Mouse (Mus musculus): ENCODE results near the gene Apol9b. TPM values are rescaled to one million over a fixed set of nuclear protein-coding genes. Genes with fewer than 3 reads are reported as not detected.

Gene Apol9b
- total RNA-seq, 2 experiments from 2014 or later, result not detected

DNA sequence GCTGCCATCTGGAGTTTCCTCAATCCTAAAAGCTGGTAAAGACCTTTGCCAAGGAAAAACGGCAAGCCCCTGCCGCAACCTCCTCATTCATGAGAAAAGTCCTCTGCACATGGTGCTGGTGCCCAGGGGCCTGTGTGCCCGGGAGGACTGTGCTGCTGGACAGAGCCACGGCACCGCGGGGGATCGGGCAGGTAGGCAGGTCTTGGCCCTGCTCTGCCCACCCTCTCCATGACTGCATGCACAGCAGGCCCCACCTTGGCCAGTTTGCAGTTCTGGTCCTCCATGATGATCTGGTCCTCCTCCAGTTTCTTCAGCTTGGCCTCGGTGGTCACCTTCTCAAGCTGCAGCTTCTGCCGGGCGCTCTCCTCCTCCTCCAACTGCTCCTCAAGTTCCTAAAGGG lies 45.5 kb downstream of the Apol9b start:
- DNase-seq (ENCODE audit: low spot score in 2 of 2), result no peak

DNA sequence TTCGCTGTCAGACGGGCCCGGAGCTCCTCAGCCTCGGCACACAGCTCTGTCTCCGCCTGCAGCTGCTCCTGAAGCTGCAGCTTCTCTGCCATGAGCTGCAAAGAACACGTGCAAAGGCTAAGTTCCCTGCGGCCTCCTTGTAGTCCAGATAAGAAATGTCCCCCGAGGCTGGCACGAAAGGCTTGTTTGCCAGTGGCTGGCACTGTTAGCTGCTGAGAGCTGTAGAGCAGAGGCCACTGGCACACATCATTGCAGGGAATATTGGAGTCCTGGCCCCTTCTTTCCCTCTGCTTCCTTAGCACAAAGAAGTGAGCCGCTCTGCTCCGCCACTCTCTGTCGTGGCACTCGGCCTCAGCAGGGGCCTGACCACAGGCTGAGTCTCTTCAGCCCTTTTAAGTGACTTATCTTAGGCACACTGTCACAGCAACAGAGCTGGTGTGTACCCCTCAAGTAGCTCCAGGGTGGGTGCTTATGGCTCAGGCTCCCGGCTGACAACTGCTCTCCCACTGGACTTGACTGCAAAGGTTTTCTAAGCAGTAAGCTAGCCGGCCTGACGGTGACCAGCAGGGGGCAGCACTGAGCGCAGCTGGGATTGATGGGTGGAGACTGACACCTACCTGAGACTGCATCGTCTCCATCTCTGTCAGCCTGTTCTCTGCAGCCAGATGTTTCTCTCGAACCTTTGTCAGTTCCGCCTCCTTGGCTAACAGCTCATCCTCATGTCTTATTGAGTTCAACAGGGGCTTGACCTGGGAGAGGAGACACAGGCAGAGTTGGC lies 46.5 kb downstream of the Apol9b start:
- DNase-seq (ENCODE audit: low spot score in 2 of 2), result peak; percentile 86

DNA sequence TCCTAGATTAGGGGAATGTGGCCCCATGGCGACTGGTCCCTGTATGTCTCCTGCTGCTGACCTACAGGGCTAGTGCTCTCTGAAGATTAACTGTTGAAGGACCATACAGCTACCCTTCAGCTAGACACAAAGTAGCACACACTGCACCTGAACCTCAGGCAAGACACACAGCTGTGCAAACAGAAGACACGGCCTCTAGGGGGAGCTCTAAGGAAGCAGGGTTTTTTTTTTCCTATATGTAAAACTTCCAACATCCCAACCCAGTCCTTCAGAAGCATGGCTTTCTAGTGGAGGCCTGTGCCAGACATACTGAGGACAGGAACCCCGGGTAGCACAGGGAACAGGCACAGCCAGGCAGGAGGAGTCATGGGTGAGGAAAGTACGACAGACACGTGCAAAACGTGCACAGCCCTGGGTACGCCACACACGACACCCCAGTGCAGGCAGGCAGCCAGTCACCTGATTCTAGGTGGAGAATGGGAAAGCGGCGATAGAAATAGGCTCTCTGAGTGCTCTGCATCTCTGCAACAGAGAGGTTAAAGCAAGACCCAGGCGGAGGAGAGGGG lies 53.7 kb downstream of the Apol9b start:
- DNase-seq (ENCODE audit: low spot score in 2 of 2), result no peak

DNA sequence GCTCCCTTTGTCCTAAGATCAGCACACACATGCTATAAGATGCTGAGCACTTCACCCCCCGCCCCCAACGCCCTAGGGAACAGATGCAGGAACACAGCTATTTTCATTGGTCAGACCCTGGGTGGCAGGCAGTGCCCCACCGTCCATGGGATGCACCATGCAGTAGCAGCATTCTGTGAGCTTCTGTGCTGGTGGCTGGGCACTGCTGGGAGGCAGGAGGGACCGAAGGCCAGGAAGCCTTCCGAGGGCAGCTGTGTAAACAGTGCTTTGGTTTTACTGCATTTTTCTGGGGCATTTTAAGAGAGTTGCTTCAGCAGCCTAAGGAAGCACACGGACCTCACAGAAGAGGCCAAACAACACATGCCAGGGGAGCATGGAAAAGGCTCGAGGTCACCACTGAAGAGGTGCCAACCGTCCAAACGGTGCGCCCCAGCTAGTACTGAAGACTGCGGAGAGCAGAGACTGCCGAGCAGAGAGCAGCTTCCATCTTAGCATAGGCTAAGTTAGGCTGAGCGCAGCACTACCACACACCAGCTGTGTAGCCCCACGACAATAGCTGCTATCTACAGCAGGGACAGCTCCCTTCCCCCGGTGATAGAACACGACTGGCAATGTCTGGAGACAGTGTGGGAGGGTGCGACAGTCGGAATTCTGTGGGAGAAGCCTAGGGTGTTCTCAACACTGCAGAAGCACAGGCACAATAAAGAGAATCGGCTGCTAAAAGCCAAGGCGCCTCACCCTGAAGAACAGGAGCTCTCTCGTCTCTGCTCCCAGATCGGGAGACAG lies 55.4 kb downstream of the Apol9b start:
- no peak for DNase-seq (ENCODE audit: low spot score in 2 of 2)

DNA sequence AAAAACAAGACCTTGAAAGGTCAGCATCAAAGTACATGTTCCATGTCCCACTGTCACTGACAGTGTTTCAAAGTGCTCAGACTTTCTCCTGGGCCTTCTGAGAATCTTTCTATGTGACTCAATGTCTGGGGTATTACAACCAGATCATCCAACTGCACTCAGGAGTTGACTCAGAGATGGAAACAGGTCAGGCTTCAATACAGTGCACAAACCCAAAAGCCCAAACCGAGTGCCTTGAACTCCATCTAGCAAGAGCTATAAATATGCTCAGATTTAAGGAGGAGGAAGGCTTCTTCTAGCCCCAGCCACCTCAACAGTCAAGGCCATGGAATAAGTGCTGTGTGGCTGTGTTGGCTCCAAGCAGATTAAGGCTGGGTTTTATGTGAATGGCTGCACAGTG lies 57.0 kb downstream of the Apol9b start:
- DNase-seq (ENCODE audit: low spot score in 2 of 2), result no peak

Other genes with a start within 250 kb of the Apol9b start
- not detected for gene Apol11a, start 220.8 kb upstream of the Apol9b start, total RNA-seq (2021)
- not detected for gene Apol7c, start 195.7 kb upstream of the Apol9b start, total RNA-seq (2021)
- not detected for gene 1700025B11Rik, start 167.1 kb upstream of the Apol9b start, total RNA-seq (2021)
- under 1 TPM in 1 of 2 experiments, not detected in 1; 0.16 TPM for gene Apol10b, start 132.9 kb upstream of the Apol9b start, total RNA-seq (2021)
- not detected for gene Gm36245, start 129.8 kb upstream of the Apol9b start, total RNA-seq (2021)
- under 1 TPM in 1 of 2 experiments, not detected in 1; 0.18 TPM for gene Apol11b, start 85.8 kb upstream of the Apol9b start, total RNA-seq (2021)
- not detected for gene Apol7e, start 30.2 kb upstream of the Apol9b start, total RNA-seq (2021)
- 1 to 10 TPM; 1.4 to 1.8 TPM for gene Apol8, start 28.0 kb downstream of the Apol9b start, total RNA-seq (2021)
- gene Myh9, start 113.1 kb downstream of the Apol9b start, total RNA-seq (2021), result 10 to 100 TPM; 65.2 to 75.2 TPM
- gene Txn2, start 200.0 kb downstream of the Apol9b start, total RNA-seq (2021), result 100 to 1,000 TPM; 107 to 111 TPM
- 10 to 100 TPM; 11.5 to 12.7 TPM for gene Foxred2, start 227.7 kb downstream of the Apol9b start, total RNA-seq (2021)
- 100 to 1,000 TPM; 106 to 118 TPM for gene Eif3d, start 241.8 kb downstream of the Apol9b start, total RNA-seq (2021)